Mouse (Mus musculus) adrenal gland, postnatal 25 days (tissue): ENCODE data around the gene Ano10. TPM values are rescaled to one million over a fixed set of nuclear protein-coding genes. Genes with fewer than 3 reads are reported as not detected.

Experiments
- DNase-seq: peaks from one replicate; pipeline ENCODE4 v3.0.0; 2021; ENCODE audit warnings: mixed read lengths
- total RNA-seq: library from RNA; stranded (reverse); gene quantifications from 2 replicates; pipeline ENCODE4 v1.2.3, GENCODE M21; 2021

Ano10 gene
- total RNA-seq, 1 experiment from 2014 or later = 86.6 TPM

DNA sequence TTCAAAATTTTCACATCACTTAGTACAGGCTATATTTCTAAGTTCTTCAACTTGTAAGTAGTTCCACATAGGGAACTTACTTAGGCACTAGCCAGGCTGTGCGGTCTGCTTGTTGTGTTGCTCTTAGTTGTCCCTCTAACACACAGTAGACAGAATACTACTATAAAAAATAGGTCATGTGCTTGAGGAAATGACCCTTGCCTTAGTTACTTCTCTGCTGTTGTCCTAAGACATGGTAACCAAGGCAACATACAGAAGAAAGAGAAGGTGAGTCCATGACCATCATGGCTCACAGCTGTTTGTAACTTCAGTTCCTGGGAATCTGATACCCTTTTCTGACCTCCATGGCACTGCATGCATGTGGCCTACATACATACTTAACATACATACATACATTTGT, 139.0 kb downstream of the Ano10 start:
- no peak for DNase-seq

DNA sequence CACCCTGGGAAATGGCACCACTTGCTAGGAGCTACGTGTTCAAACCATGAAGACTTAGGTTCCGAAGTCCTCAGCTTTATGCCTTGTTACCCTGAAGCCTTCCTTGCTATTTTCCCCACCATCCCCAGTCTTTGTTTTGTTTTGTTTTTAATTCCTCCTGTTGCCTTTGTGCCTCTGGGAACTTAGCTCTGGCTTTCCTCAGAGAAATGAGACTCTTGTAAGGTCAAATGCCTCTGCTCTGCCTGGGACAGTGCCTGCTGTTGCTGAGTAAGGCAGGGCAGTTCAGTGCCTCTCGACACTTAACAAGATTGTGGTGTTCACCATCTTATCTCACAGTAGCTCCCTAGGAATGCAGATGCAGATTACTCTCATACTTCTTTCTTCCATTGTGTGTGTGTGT, 140.8 kb downstream of the Ano10 start:
- DNase-seq = no peak

DNA sequence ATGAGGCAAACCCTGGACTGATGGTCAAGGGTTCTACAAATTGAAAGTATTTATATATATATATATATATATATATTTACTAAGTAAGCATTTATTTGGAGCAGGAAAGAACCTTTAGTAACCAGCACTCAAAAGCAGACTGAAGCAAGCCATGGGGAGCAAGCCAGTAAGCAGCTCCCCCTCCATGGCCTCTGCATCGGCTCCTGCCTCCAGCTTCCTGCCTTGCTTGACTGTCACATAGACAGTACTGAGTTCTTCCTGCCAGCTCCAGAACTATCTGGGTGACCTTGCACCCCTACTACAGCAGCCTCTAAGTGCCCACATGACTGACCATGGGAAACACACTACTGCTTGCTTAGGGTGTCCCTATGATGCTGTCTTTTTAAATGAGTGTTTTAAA, 141.7 kb downstream of the Ano10 start:
- DNase-seq = no peak

DNA sequence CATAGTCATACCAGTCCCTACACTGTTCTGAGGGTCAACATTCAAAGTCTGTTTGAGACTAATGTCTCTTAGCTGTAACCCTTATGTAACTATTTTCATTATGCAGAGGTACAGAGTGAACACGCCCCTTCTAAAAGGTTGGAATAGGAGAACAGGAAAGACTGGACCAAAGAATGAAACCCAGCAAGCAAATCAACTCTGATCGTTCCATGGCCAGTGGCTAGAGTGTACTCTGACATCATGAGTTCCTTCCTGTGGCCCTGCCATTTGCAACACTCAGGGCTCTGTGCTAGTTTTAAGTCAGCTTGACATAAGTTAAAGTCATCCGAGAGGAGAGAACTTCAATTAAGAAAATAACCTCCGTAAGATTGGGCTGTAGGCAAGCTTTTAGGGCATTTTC, 142.2 kb downstream of the Ano10 start:
- no peak for DNase-seq

DNA sequence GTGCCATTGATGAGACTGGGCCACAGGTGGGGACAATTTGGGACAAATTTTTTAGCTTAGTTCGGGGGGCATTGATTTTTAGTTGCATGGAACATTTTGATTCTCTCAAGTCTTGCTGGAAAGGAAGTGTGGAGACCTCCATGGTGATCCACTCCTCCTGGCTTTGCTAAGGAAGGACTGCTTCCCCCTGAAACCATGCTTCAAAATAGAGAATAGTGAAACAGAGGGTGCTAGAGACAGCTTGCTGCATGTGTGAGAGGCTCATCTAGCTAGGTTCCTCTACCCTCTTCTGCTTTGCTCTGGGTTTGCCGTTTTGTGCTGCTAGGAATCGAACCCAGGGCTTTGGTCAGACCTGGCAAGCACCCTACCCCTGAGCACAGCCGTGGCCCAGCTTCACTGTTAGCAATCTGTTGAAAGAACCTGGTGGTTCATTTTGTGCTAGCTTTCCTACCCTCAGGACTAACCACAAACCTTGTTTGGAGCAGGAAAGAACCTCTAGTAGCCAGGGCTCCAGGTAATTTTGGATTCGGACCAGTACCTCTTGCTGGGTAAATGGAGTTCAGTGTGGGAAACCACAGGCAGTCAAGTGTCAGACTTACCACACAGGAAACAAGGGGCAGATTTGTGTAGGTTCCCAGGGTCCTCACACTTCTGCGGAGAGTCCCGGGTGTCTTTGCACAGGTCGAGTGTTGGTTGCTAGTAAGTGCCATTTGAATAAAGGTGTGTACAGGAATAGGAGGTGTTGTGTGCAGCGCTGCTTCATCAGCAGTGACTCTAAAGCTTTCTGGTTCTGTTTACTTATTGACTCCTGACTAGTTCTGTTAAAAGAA, 144.0 kb downstream of the Ano10 start:
- no peak for DNase-seq

DNA sequence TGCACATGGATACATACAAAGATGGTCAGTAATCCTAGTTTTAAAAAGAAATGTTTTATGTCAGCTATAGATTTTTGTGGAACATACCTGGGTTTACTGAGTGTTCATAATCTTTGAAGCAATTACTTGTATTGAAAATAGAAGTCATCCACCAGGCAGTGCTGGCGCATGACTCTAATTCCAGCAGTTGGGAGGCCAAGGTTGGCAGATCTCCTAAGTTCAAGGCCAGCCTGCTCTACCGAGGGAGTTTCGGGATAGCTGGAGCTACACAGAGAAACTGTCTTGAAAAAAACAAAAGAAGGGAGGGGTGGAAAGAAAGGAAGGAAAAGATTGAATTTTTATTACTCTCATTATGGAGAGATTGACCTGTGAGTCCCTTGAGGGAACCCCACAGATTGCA, 145.9 kb downstream of the Ano10 start:
- no peak for DNase-seq

DNA sequence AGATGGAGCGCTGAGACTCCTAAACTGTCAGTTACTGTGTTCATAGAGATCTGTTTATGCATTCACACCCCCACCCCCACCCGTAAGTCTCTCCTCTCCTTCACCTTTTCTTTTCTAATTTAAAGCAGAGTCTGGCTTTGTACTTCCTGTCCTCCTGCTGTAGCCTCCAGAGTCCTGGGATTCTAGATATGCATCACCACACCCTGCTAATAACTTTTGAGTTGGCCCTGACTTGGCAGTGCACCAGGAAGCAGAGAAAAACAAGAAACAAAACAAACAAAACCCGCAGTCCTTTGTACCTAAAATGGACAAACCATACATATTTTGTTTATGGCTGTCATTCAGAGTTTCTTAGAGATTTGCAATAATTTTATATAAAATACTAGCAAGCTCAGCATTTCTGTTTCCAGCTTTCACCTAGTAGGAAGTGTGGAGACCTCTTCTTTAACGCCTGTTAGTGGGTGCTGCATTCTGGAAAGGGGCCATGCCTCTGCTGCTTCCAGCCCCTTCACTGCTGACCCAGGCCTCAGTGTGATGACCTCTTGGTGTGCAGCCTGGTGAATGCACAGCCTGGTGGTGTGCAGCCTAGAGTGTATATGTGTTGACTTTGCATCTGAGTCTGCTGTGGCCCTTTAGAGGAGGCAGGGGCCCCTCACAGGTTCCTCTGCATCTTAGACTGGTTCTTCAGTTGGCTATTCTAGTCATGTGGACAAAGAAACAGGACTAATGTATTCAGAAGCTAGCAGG, 147.9 kb downstream of the Ano10 start:
- DNase-seq = no peak

DNA sequence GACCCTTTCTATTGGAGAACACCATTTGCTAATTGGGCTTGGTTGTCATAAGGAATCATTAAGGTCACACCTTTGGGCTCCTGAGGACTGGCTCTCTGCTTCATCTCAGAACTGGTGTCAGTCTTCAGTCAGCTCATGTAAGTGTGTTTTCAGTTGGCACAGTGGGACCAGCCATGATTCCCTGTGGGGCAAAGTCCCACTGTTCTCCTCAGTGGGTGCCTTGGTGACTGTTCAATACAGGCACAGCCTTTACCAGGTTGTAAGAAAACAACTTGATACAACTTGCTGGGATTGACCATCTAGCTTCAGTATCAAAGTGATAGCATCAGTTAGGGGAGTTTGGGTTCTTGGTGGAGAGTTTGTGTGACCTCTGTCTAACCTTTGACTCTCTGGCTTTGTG, 148.5 kb downstream of the Ano10 start:
- DNase-seq = no peak

DNA sequence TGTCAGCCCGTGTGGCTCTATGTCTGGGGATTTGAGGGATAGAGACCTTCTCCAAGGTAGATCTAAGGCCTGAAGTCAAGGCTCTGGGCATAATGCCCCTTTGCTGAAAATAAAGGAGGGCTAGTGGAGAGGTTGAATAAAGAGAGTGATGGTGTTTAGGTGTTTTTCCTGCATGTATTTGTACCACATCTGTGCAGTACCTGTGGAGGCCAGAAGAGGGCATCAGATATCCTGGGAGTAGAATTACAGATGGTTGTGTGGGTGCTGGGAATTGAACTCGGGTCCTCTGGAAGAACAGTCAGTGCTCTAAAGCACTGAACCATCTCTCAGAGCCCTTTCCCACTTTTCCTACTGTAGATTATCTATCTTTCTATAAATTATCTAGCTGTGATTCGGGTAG, 149.4 kb downstream of the Ano10 start:
- DNase-seq = no peak

DNA sequence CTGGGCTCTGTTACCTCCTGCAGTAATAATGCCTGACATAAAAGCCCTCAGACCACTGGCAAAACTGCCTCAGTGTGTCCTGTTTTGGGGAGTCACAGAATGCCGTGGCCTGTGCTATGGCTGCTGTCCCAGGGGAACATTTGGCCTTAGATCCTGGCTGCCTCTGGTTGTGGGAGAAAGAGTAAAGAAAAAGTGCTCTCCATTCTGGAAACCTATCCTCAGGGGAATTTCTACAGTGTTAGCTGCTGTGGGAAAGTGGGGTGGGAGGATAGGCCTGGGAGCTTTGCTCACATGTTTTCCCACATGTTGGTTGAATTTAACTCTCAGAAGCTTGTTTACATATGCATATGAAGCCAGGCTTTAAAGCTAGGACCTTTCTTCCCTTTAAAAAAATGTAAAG, 151.0 kb downstream of the Ano10 start:
- no peak for DNase-seq

DNA sequence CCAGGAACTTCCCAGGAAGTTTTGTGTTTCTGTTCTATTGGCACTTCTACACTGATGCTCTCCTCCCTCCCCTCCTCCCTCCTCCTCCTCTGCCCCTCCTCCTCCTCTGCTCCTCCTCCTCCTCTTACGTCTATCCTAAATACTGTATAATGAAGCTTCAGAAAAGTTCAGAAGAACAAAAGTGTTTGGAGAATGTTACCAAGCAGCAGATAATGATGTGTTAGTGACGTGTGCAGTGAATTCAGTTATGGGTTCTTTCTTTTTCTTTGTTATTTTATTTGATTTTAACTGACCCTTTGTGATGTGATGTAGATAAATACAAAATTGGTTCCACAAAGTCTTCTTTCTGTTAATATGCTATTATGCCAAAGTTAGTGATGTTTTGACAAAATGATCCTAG, 155.0 kb downstream of the Ano10 start:
- DNase-seq = no peak

DNA sequence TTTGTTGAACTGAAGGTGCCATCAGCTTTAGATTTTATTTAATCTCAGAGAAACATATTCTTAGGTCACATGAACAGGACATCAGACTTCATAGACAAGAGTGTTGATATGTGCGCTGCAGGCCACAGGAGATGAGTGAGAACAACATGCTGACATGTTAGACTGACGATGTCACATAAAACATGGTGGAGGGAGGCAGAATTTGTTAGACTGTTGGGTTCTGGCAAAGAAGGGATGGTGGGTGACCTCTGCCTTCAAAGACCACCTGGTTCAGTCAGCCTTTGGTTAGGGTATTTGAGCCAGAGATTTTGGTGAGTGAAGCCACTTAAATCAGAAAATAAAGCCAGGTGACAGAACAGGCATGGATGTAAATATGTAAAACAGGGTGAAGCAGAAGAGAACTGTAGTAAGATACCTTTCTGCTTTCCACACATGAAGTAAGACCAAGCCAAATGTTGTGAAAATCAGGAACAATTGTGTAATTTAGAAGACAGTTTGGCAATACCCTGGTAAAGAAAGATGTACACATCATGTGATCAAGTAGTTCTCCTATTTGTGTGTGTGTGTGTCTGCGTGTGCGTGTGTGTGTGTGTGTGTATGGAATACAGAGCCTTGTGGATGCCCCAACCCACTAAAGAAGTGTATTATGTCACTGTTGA, 155.7 kb downstream of the Ano10 start:
- DNase-seq = no peak

DNA sequence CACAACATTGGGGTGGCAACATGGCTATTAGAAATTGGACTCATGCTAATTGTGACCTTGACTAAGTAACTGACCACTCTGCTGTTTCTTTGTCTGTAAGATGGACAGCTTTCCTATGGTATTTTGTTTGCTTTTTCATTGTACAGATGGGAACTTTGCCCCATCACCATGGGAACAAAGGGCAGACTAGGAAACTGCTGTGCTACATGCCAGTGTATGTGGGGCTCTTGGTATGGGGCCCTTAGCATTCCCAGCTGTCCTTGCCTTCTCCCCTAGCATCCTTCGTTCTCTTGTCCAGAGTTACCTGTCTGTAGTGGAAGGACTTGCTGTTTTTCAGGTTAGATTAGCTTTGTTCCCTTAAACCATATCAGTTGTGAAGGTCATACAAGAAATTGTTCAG, 156.3 kb downstream of the Ano10 start:
- no peak for DNase-seq

DNA sequence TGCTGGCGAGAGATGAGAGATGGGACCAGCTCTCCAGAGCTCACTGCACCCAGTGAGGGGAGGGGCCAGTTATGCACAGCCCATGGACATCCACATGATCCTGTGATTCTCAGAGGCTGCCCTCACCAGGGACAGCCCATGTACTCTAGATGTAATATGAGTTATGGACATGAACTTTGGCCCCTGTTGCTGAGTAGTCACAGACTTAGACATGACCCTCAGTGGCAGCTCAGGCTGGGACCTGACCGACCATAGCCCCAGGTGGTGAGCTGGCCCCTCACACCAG, 158.4 kb downstream of the Ano10 start:
- no peak for DNase-seq

DNA sequence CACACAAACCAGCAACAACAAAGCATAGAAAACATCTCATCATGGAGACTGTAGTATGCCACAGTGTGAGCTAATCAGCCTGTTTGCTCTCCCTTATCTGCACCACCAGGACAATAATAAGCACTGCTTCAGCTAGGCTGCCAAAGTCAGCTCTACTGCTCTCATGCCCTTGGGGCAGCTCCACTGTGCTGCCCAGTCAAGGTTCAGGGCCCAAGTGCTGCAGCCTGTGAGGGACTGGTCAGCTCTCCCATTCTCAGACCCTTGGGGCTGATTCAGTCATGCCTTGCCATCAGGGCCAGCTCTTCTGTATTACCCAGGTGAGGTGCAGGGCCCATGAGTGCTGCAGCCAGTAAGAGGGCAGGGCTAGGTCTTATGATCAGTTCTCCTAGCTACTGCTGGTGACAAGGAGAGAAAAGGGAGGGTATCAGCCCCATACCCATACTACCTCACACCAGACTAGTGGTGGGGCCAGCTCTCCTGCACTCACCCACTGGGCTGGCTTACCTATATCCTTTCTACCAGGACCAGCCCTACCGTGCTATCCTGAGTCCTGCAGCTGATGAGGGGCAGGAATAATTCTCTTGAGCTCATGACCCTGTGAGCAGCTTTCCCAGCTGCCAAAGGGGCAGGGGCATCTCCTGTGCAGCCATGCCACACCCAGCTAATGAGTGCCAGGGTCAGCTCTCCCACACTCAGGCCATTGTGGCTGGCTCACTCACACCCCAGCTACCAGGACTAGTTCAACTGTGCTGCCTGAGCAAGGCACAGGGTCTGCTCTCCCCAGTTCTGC, 158.9 kb downstream of the Ano10 start:
- DNase-seq = no peak

DNA sequence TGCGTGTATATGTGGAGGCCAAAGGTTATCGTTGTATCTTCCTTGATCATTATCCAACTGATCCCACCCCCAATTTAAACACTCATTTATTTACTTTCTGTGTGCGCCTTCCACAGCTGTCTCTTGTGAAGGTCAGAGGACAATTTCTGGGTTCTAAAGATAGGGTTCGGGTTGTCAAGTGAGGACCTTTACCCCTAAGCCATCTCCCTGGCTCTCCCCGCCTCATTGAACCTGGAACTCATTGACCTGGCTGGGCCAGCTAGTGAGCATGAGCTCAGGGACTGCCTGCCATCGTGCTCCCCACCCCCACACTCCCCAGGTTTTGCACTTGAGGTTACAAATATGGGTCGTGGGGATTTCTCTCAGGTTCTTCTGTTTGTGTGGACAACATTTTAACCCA, 162.1 kb downstream of the Ano10 start:
- no peak for DNase-seq

DNA sequence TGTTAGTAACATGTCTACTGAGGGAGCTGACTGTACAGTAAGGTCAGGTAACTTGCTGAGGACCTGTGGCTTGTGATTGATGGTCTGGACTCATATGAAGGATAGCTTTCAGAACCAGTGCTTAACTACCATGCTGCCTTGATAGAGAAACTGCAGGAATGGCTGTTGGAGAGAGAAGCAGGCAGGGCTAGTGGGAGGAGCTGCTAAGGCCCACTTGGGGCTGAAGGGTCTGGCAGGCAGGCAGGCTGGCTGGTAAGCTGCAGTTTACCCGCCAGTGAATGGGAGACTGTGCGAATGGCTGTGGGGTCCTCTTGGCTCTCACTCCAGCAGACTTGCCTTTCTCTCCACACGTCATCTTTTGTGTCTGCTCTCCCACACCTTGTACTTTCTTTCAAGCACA, 163.6 kb downstream of the Ano10 start:
- DNase-seq = no peak

DNA sequence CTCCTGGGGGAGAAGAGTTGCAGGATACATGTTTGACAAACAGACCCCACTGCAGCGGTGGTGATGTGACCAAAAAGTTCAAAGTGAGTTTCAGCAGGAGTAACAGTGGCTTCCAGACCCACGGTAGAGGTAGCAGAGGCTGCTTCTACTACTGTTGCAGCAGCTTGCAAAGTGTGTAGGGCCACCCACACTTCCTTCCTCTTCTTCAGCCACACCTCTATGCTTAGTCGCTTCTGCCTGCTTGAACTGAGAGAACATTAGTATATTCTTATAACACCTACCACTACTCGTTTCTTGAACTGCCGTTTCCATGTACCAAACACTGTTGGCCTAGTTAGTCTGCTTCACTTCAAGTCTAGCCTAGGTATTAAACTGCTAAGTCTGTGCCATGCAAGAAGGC, 165.5 kb downstream of the Ano10 start:
- DNase-seq = no peak

DNA sequence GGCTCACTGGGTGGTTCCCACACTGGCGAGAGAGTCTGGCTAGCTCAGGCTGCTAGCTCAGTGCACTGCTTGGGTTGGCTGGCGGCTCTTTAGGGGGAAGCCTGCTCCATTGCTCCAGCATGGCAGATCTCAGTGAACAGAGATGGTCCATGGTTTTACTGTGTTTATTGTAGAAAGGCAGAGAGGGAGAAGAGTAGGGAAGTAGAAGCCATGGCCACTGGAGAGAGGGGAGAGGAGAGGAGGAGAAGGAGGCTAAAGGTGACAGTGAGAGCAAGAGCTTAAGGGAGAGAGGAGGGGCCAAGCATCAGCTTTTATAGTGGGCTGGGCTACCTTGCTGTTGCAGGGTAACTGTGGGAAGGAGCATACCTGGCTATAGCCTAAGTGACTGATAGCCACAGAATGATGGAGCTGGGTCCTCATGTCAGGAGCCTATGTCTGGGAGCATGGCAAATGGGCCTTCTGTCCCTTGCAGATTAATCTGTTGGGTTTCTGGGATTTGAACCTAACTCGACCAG, 166.9 kb downstream of the Ano10 start:
- DNase-seq = no peak

DNA sequence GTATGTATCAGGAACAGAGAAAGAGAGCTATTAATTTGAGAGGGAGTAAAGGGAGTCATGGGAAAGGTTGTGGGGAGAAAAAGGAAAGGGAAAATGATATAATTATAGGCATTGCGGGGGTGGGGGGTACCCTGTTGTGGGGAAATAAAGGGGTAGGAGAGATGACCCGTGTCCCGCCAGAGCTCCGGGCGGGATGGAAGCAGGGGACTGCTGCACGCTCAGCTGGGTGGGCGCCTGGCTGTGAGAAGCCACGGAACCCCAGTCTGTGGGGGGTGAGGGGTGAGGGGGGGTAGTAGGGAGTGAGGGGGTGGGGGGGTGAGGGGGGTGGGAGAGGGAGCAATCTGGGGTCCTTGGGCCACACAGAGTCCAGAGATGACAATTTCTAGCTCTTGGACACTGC, 167.4 kb downstream of the Ano10 start:
- no peak for DNase-seq
